Mouse (Mus musculus): ENCODE measurements at regions not wholly inside any gene's neighbourhood (a gene's known extent, or its start where the extent isn't known, plus 50 kb on each side); places are given as distances from the start of the nearest gene placed in this dataset.

DNA sequence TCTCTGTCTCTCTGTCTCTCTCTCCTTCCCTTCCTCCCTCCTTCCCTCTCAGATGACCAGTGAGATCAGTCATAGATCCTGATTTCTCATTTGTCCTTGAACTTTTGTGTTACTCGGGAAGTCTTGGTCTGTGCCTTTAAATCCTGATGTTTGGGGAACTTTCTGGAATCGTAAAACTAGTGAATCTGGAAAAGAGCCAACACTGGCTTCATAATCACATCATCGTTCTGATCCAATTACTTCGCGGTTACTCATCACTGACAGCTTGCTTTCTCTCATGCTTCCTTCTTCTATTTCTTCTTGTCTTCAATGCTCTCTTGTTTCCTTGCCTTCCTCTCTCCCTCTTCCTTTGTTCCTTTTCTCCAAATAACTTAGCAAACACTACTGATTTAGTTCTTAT is 243.7 kb upstream of the Trib2 start:
- no peak for TF ChIP-seq USF1 (IDR thresholded peaks at IDR 0.05; ENCODE audit: low read depth, low read length)
- TF ChIP-seq HCFC1 (IDR thresholded peaks at IDR 0.05; ENCODE audit: low read depth, low read length): no peak
- TF ChIP-seq CTCF (IDR thresholded peaks at IDR 0.05 in 2 of 3, conservative IDR thresholded peaks at IDR 0.05 in 1 of 3; ENCODE audit: control insufficient read depth in 1 of 3, insufficient read depth in 1 of 3, low read depth in 2 of 3, low read length in 3 of 3, poor library complexity in 1 of 3, severe bottlenecking in 1 of 3): no peak
- no peak for TF ChIP-seq POLR2A (IDR thresholded peaks at IDR 0.05; ENCODE audit: control insufficient read depth in 1 of 2, insufficient read depth in 1 of 2, low read depth in 1 of 2, low read length in 2 of 2, poor library complexity in 1 of 2)
- TF ChIP-seq GATA1 (IDR thresholded peaks at IDR 0.05; ENCODE audit: low read depth, low read length): no peak
- TF ChIP-seq BHLHE40 (IDR thresholded peaks at IDR 0.05; ENCODE audit: borderline replicate concordance, low read depth, low read length): no peak
- TF ChIP-seq TCF12 (IDR thresholded peaks at IDR 0.05; ENCODE audit: low read depth, low read length): no peak
- TF ChIP-seq ZNF384 (IDR thresholded peaks at IDR 0.05; ENCODE audit: low read depth, low read length): no peak
- no peak for TF ChIP-seq MAZ (IDR thresholded peaks at IDR 0.05; ENCODE audit: low read depth, low read length)
- no peak for TF ChIP-seq TBP (IDR thresholded peaks at IDR 0.05; ENCODE audit: low read depth, low read length)
- TF ChIP-seq ZKSCAN1 (IDR thresholded peaks at IDR 0.05; ENCODE audit: low read depth, low read length): no peak
- no peak for TF ChIP-seq ELF1 (IDR thresholded peaks at IDR 0.05; ENCODE audit: low read depth, low read length)
- no peak for TF ChIP-seq MAX (IDR thresholded peaks at IDR 0.05; ENCODE audit: low read length)
- TF ChIP-seq E2F4 (IDR thresholded peaks at IDR 0.05; ENCODE audit: borderline replicate concordance, low read depth, low read length): no peak

Data from MEL (cell line).